Mouse (Mus musculus): Measurements from ENCODE around the gene Zcchc10.
"Not testable (repeated sequence)": the region's sequence is repeated elsewhere in the genome, so short reads cannot be mapped to it uniquely, and the experiment has no call there.

The Zcchc10 gene

DNA sequence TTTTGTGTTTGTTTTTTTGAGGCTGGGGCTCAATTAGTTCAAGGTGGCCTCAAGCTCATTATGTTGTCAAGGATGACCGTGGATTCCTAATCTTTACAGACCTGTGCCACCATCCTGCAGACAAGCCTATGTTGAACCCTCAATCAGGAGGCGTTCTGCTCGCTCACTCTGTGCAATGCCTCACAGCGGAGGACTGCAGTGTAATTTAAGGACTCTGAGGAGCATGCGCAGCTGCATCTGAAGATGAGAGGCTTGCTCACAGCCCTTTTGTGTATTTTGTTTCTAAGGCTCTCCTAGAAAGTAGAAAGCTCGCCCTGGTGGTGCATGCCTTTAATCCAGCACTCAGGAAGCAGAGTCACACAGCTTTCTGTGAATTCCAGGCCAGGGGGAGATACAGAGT lies 7.5 kb upstream of the Zcchc10 start:
- DNase-seq (ENCODE audit: low spot score in 2 of 2) = no peak

GRCm38 (mm10) chr11:53318041-53318440 lies 6.4 kb upstream of the Zcchc10 start:
- no peak for DNase-seq (ENCODE audit: low spot score in 2 of 2)

DNA sequence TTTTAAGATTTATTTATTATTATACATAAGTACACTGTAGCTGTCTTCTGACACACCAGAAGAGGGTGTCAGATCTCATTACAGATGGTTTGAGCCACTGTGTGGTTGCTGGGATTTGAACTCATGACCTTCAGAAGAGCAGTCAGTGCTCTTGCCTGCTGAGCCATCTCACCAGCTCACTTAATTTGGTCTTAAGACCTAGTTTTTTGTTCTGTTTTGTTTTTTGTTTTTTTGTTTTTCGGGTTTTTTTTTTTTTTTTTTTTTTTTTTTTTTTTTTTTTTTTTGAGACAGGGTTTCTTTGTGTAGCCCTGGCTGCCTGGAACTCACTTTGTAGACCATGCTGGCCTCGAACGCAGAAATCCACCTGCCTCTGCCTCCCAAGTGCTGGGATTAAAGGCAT lies 5.9 kb upstream of the Zcchc10 start:
- DNase-seq (ENCODE audit: low spot score in 2 of 2) = not testable (repeated sequence)

DNA sequence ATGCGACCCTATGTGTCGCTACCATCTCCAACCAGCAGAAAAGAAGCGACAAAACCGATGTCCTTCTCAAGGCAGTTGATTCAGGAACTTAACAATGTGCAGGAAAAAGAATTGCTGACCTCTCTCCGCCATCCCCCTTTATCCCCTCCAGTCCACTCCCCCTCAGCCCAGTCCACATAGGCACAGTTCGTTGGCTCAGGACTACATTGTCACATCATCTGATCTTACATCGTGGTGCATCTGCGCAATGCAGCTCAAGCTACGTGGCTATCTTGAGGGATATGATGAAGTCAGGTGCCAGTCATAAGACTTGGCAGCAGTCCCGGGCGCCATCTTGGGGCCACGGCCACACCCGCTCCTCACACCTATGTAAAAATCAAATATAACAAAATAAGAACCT lies 4.6 kb upstream of the Zcchc10 start:
- not testable (repeated sequence) for DNase-seq (ENCODE audit: low spot score in 2 of 2)

GRCm38 (mm10) chr11:53330325-53330724 lies 5.8 kb downstream of the Zcchc10 start:
- DNase-seq (ENCODE audit: low spot score in 2 of 2) = no peak

DNA sequence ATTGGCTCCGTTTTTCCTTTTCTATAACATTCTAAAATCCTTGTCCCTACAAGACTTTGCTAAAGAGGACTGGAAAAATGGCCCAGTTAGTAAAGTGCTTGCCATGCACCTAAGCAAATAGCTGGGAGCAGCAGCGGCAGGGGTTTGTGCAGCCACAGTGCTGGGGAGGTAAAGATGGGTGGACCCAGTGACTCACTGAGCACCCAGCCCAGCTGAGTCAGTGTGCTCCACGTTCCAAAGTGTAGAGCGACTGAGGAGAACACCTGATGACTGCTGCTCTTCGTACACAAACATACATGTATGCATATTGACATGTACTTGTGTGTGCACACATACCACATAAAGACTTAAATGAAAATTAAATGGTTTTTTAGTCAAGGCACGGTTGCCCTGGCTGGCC lies 6.6 kb downstream of the Zcchc10 start:
- no peak for DNase-seq (ENCODE audit: low spot score in 2 of 2)

DNA sequence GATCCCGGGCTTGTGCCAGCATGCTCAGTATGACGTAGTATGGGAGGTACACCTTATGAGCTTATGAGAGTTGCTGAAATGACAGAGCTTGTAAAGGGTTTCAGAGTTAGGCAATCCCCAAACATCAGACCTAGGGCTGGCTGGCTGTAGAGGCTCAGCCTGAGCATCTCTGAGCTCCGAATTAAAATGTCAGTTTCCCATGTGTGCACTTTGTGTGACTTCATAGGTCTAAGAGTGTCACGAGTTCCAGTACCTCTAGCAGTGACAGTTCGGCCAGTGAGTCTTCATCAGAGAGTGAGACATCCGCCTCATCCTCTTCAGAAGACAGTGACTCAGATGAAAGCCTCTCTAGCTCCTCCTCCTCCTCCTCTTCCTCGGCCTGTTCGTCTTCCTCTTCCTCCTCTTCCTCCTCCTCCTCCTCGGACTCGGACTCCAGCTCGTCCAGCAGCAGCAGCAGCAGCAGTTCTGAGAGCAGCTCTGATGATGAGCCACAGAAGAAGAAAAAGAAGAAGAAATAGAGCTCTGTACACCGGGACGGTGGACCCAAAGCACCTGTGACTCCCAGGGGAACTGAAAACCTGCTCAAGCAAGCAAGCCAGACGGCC lies 7.7 kb downstream of the Zcchc10 start:
- DNase-seq (ENCODE audit: low spot score in 2 of 2) = no peak

- no peak for DNase-seq (ENCODE audit: low spot score in 2 of 2)
Measured at GRCm38 (mm10) chr11:53335505-53336181, 11.2 kb downstream of the Zcchc10 start.

GRCm38 (mm10) chr11:53336182-53336571 lies 11.7 kb downstream of the Zcchc10 start:
- no peak for DNase-seq (ENCODE audit: low spot score in 2 of 2)

DNA sequence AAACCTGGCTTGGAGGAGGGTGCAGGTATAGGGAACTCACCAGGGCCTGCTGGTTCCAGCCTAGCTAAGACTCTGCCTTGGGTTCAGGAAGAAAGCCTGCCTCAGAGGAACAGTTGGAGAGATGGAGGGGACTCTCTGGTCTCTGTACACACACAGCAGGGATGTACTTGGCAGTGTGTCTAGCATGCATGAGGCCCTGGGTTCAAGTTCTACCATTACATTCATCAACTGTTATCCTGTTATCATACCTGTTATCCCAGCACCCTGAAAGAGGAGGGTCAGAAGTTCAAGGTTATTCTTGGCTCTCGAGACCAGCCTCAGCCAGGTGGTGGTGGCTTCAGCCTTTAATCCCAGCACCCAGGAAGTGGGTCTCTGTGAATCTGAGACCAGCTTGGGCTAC lies 12.4 kb downstream of the Zcchc10 start:
- DNase-seq (ENCODE audit: low spot score in 2 of 2) = no peak

- no peak for DNase-seq (ENCODE audit: low spot score in 2 of 2)
Measured at GRCm38 (mm10) chr11:53337684-53338083, 13.2 kb downstream of the Zcchc10 start.

DNA sequence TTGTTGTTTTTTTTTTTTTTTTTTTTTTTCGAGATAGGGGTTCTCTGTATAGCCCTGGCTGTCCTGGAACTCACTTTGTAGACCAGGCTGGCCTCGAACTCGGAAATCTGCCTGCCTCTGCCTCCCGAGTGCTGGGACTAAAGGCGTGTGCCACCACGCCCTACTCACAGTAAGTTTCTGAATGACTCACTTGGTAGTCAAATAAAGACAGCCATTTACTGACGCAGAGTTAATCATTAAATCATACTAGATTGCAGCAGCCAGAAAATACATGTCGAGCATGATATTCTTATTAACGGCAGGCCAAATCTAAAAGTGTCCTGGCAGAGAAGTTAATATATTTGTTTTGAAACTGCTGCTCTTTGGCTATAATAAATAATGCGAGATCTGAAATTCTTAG lies 16.5 kb downstream of the Zcchc10 start:
- not testable (repeated sequence) for DNase-seq (ENCODE audit: low spot score in 2 of 2)

GRCm38 (mm10) chr11:53342711-53343110 lies 18.2 kb downstream of the Zcchc10 start:
- peak in 1 of 2 experiments; percentile 33 for DNase-seq (ENCODE audit: low spot score in 2 of 2)

DNA sequence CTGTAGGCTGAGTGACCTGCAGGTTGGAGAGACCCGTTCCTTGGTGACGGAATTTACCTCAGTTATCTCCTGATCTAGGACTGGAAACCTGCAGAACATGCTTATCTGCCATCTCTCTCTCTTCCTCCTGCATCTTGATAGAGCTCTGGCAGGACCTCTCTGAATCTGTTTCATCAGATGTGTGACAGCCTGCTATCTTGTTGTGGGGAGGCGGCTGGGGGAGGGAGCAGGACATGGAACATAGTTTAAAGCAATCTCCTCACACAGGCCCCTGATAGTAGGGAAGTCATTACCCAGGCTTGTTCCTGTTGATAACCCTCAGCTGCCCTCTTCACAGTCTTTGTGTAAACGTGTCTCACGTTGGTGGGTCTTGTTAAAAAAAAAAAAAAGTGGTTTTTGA lies 20.8 kb downstream of the Zcchc10 start:
- DNase-seq (ENCODE audit: low spot score in 2 of 2) = no peak

DNA sequence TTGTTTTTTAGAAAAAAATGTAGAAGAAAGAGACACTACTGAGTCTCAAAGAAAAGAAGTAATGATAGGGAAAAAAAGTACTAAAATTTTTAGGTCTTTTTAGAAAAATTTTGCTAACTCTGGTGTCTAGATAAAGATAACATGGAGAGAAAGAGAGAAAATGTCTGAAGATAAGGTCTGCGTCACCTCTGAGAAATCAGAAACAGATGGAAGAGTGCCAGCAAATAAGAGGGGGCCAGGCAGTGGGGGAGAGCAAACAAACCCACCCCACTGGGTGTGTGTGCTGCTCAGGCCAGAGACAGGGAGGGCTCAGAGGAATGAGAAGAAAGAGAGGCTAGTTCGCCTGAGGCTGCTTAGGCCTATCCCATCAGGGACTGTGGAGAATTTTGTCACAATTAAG lies 21.3 kb downstream of the Zcchc10 start:
- no peak for DNase-seq (ENCODE audit: low spot score in 2 of 2)

GRCm38 (mm10) chr11:53350291-53351223 lies 26.1 kb downstream of the Zcchc10 start, which contains the start of gene Aff4:
TSS of gene Aff4 (plus strand) at chr11:53350833.
- peak; percentile 89 to 91 for DNase-seq (ENCODE audit: low spot score in 2 of 2)

DNA sequence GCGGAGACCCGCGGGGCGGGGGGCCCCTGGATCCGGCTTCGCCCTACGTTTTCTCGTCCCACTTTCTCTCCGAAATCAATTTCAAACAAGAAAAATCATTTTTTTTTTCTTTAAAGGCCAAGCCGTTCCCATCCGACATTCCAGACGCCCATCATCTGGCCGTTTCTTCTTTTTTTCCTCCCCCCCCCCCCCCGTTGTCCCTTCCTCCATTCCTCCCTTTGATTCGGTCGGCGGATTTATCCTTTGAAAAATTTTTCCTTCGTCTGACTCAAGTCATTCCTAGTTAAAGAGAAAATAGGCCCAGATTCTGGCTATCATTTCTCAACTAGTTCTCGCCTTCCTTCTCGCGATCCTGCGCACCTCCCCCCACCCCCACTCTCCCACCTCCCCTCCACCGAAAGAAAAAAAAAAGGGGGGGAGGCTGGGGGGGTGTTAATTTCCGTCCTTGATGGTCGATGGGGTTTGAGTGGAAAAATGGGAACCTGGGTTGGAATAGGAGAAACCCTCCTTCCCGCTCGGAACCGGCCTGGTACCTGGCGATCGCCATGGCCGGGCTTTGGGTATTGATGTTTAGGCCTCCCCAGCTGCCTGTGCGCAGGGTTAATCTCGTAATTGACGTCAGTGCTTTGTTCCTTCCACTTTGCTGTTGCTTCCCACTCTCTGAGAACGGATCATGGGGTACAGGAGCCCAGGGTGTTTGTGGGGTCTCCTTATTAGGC lies 26.9 kb downstream of the Zcchc10 start:
- DNase-seq (ENCODE audit: low spot score in 2 of 2) = peak; percentile 47

GRCm38 (mm10) chr11:53351943-53352590 lies 27.6 kb downstream of the Zcchc10 start:
- no peak for DNase-seq (ENCODE audit: low spot score in 2 of 2)

GRCm38 (mm10) chr11:53358504-53359155 lies 34.2 kb downstream of the Zcchc10 start:
- DNase-seq (ENCODE audit: low spot score in 2 of 2) = no peak

- no peak for DNase-seq (ENCODE audit: low spot score in 2 of 2)
Measured at GRCm38 (mm10) chr11:53367032-53367431, 42.6 kb downstream of the Zcchc10 start.

GRCm38 (mm10) chr11:53378918-53379317 lies 54.4 kb downstream of the Zcchc10 start:
- DNase-seq (ENCODE audit: low spot score in 2 of 2) = no peak

Measured in spleen, postnatal 10 days (tissue).